Mouse (Mus musculus): Measurements from ENCODE around the gene Aspdh.
A peak's percentile ranks its signal among the peaks of the same experiment; 100 is the strongest.

Aspdh gene

DNA sequence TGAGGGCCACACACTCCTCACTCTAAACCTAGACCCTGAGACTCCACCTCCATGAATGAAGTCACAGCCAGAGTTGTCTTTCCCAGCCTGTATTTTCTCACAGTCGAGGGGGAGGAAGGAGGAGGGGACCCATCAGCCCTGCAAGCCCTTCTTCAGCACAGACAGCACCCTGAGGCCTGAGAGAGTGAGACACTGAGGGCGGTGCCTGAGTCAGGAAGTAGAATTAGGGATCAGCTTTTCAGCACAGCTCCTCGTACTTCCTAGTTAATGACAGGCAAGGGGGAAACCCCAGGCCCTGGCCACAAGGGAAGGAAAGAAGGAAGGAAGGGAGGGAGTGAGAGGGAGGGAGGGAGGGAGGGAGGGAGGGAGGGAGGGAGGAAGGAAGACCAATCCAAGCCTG is 11.9 kb upstream of the Aspdh start:
- DNase-seq: no peak

DNA sequence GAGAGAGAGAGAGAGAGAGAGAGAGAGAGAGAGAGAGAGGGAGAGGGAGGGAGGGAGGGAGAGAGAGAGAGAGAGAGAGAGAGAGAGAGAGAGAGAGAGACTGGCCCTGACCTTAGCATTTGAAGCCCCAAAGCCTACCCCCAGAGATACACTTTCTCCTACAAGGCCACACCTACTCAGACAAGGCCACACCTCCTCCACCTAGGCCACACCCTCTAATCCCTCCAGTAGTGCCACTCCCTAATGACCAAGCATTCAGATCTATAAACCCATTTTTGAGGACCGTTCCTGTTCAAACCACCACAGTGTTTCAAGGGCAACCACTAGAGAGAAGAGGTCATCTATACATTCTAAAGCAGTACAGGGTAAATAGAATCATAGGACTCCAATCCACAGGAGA is 8.9 kb upstream of the Aspdh start:
- no peak for DNase-seq

DNA sequence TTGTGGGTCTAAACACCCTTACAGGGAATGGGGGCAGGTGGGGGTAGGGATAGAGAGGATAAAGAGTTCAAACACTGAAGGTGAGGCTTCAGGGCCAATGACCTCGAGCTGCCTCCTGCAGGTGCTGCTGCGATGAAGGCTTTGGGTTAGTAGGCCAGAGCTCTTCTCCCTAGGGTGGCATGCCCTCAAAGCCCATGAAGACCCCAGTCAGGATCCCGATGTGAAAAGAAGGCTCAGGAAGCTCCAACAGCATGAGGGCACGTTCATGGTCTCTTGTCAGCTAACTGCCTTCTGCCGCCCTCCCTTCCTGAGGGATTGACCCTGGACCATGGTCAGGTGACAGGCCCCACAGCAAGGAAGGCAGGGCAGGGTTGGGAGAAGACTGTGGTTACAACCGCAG is 5.1 kb upstream of the Aspdh start:
- DNase-seq: no peak

DNA sequence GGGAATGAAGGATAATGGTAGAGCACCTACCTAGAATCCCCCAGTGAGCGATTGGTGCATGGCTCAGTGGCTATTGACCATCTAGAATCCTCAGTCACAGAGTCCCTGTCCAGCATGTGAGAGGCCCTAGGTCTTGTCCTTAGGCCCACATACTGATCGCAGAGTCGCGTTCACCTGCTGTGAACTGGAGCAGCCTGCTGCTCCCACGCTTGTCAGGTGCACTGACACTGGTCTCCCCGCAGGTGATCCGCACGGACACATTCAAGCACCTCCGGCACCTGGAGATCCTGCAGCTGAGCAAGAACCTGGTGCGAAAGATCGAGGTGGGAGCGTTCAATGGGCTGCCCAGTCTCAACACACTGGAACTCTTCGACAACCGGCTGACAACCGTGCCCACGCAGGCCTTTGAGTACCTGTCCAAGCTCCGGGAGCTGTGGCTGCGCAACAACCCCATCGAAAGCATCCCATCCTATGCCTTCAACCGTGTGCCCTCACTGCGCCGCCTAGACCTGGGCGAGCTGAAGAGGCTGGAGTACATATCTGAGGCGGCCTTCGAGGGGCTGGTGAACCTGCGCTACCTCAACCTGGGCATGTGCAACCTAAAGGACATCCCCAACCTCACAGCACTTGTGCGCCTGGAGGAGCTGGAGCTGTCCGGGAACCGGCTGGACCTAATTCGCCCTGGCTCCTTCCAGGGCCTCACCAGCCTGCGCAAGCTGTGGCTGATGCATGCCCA is 4.3 kb upstream of the Aspdh start:
- no peak for DNase-seq

DNA sequence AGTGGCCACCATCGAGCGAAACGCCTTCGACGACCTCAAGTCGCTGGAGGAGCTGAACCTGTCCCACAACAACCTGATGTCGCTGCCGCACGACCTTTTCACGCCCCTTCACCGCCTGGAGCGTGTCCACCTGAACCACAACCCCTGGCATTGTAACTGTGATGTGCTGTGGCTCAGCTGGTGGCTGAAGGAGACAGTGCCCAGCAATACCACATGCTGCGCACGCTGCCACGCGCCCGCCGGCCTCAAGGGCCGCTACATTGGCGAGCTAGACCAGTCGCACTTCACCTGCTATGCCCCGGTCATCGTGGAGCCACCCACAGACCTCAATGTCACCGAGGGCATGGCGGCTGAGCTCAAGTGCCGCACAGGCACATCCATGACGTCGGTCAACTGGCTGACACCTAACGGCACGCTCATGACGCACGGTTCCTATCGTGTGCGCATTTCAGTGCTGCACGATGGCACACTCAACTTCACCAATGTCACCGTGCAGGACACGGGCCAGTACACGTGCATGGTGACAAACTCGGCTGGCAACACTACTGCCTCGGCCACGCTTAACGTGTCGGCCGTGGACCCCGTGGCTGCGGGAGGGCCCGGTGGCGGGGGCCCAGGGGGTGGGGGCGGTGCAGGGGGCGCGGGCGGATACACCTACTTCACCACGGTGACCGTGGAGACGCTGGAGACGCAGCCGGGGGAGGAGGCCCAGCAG is 3.5 kb upstream of the Aspdh start:
- DNase-seq: no peak

DNA sequence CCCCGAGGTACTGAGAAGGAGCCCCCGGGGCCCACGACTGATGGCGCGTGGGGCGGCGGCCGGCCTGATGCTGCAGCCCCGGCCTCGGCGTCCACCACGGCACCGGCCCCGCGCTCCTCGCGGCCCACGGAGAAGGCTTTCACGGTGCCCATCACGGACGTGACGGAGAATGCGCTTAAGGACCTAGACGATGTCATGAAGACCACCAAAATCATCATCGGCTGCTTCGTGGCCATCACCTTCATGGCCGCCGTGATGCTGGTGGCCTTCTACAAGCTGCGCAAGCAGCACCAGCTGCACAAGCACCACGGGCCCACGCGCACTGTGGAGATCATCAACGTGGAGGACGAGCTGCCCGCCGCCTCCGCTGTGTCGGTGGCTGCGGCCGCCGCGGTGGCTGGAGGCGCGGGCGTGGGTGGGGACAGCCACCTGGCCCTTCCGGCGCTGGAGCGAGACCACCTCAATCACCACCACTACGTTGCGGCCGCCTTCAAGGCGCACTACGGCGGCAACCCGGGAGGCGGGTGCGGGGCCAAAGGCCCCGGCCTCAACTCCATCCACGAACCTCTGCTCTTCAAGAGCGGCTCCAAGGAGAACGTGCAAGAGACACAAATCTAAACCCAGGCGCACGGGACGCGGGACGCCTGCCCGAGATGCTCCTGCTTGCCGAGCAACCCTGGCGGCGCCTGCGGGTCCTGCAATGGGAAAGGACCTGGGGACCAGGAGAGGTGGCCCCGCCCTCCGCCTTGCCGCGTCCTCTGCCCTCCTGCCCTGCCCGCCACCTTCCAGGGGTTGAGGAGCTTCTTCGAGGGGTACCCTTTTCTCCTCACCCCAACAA is 2.8 kb upstream of the Aspdh start:
- DNase-seq: peak; percentile 61

DNA sequence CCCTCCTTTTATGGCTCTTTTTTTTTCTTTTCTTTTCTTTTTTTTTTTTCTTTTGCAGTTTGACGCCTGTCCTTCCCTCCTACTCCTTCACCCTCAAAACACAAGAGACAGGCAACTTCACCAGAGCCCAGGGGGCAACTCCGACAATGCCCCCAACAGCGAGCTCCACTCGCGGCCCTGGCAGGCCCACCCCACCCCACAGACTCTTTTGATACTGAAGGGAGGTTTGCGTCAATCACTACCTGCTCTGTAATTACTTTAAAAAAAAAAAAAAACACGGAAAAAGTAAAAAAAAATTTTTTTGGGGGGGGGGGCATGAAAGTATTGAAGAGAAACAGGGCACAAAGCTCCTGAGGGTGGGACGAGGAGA is 2.1 kb upstream of the Aspdh start:
- DNase-seq: no peak

DNA sequence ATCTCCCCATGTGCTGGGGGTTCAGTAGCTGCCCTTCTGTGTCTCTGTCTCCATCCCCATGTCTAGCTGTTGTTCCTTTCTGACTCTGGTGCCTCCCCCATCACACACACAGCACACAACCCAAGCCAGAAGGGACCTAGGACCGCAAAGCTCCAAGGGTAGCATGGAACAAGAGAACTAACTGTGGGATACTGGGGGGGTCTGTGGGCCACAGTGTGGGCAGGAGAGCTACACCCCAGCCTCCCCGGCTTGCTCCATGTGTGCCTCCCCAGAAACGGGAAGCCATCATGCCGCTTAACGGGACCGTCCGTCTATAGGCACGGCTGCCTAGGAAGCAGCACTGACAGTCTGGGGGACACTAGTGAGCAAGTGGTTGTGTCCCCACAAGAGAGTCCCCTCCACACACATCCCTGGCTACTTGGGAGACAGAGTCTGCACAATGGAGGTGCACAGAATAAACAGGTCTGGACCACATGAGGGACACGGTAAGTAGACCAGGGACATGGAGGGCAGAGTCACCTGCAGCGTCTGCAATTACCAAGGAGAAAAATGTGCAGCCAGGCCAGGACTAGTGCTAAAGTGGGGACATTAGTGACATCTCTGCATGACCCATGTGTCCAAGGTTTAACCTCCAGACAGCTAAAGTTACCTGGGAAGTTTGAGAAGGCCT is 1.5 kb upstream of the Aspdh start:
- DNase-seq: no peak

DNA sequence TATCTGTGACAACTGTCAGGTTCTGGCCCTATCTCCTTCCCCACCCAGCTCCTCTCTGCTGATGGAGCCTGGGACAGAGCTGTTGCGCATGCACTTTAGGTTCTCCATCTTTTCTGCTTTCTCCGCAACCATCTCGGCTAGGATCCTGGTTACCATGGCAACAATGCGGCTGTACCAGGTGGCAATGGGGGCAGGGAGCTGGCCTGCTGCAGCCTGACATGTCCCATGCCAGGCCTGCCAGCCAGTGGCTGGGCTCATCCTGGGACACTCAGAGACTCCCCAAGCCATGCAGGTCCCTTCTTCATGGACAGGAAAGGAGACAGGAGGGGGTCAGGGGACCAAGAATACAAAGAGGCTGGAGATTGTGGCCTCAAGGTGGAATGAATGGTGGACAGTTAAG is 680 bp upstream of the Aspdh start:
- DNase-seq: peak; percentile 78

DNA sequence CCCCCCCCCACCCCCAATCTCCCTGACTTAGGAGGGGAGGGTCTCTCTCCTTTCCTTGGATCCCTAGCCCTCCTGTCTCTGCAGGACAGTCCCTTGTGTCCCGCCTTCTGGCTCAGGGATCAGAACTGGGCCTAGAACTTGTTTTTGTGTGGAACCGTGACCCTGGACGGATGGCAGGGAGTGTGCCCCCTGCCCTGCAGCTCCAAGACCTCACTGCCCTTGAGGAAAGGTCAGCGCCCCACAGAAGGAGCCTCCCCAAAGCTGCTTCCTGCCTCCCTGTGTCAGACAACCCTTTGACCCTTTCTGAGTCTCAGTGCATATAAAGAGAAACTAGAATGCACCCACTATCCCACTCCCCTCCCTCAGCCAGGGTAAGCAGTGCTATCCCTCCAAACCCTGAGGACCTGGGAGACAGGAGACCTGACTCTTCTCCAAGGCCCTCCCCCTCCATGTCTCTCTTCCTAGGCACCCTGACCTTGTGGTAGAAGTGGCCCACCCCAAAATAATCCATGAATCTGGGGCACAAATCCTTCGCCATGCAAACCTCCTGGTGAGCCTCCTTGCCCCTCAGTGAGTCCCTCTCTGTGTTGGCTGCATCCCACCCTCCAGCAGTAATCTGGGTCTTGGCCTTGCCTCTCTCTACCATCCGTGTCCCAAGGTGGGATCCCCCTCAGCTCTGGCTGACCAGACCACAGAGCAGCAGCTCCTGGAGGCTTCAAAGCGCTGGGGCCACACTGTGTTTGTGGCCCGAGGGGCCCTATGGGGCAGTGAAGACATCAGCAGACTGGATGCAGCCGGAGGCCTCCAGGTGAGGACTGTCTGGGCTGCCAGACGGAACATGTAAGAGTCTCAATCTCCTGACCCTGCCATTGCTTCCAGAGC is 1.1 kb downstream of the Aspdh start:
- DNase-seq: peak; percentile 34

DNA sequence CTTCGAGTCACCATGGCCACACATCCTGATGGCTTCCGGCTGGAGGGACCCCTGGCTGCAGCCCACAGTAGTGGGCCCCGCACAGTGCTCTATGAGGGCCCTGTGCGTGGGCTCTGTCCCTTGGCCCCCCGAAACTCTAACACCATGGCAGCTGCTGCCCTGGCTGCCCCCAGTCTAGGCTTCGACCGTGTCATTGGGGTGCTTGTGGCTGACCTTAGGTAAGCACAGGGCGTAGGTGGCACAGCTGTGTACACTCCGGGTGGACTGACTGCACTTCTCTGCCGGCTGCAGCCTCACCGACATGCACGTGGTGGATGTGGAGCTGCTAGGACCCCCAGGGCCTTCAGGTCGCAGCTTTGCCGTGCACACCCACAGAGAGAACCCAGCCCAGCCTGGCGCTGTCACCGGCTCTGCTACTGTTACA is 1.7 kb downstream of the Aspdh start:
- DNase-seq: no peak

DNA sequence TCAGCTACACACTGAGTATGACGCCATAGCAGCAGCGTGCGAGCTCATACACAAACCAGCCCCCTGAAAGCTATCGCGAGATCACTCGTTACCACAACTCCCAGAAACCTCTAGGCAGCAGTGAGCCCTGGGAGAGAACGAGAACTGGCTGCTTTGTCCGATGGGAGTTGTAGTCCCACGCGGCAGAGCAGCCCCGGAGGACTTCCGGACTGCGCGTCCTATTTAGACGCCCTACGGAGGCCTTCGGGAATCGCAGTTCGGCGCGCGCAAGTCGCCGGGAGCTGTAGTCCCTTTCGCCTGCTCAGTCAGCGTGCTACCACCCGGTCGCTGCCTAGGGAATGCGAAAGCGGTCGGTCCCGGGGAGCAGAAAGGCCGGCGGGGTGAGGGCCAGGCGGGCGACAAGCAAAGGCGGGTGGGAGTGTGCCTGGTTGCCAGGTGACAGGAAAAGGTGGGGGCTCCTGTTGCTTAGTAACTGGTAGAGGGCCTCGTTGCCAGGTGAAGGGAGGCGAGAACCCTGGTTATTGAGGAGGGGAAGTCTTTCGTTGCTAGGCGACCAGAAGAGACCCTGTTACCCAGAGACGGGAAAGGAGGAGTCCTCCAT is 2.7 kb downstream of the Aspdh start, which contains the start of gene Josd2:
Gene Josd2, plus strand, starts transcription at position 170 of the 601 bp plus-strand sequence.
- DNase-seq: peak; percentile 89

DNA sequence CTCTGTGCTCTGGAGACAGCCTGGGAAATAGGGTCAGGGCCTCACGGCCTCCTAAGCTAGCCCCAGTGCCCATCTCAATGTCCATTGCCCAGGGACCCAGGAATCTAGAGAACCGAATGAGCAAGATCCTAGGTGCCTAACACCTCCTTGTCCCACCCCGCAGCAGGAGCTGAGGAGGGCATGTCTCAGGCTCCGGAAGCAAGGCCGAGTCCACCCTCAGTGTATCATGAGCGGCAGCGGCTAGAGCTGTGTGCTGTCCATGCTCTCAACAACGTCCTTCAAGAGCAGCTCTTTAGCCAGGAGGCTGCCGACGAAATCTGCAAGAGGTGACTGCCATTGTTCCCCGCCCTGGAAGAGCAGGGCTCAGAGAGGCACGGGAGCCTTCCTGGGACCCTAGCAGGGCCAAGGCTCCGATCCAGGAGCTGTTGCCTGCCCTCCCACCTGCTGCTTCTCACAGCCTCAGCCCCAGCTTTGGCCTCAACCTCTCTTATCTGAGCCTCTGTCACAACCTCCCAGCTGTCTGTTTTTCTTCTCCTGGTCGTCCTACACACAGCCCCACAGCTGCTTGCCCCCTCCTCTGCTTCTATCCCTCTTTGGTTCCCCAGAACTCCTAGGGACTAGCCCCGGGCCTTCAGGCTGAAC is 3.6 kb downstream of the Aspdh start:
- DNase-seq: peak; percentile 26

DNA sequence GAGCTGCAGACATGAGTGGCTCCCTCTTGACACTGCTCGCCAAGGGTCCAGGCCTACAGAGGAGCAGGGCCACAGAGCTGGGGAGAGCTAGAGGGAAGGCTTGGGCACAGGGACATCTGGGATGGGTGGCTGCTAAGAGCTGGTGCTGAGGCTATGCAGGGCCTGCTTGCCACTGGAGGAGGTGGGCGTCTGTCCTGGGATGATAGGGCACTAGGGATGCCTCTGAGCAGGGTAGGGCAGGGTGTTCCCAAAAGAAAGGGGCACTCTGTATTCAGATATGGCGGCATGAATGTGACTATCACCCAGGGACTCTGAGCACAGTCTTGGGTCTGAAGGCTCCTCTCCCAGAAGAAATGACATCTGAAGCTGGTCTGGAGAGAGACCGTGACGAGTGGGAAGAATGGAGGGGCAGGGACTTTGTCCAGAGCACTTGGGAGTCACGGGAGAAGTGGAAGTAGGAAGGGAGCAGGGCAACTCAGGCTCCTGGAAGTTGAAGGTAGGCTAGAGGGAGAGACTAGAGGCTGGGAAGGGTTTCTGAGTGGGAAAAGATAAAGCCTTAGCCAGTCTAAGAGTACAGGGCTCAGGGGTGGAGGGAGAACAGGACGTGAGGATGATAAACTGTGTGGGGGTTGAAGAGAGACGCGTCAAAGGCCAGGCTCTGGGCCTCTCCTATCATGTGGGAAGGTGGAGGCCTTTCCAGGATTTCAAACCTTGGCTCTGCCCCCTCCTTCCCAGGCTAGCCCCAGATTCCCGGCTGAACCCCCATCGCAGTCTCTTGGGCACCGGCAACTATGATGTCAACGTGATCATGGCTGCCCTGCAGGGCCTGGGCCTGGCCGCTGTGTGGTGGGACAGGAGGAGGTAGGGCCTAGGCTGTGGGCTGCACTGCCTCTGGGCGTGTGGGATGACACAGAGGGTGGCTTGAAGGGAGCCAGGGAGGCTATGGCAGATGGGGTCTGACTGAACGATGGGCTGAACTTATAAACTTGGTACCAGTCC is 4.8 kb downstream of the Aspdh start:
- DNase-seq: no peak

DNA sequence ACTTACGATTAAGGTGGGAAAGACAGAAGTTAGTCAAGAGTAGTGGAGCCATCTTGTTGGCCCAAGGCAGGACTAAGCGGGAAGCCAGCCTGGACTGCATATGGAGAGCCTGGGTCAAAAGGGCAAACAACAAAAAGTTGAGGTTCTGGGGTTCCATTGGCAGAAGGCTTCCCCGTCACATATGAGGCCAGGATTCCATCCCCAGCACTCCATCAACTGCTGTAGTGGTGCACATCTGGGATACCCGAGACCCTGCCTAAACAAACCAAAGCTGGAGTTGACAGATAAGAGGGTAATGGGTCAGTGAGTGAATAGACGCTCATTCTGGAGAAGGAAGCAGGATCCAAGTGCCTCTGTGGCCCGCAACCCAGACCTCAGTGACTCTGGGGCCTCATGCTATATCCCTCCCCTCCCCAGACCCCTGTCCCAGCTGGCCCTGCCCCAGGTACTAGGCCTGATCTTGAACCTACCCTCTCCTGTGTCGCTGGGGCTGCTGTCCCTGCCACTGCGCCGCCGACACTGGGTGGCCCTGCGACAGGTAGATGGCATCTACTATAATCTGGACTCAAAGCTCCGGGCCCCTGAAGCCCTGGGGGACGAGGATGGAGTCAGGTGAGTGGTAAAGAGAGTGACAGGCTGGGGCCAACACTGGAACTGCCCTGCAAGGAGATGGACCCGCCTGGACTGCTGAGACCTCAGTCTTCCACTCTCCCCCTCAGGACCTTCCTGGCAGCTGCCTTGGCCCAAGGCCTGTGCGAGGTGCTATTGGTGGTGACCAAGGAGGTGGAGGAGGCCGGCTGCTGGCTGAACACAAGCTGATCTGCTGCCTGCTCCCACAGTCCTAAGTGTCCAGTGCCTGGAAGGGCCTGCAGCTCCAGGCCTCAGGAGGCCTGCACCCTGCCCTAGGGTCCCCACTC is 5.8 kb downstream of the Aspdh start:
- no peak for DNase-seq

DNA sequence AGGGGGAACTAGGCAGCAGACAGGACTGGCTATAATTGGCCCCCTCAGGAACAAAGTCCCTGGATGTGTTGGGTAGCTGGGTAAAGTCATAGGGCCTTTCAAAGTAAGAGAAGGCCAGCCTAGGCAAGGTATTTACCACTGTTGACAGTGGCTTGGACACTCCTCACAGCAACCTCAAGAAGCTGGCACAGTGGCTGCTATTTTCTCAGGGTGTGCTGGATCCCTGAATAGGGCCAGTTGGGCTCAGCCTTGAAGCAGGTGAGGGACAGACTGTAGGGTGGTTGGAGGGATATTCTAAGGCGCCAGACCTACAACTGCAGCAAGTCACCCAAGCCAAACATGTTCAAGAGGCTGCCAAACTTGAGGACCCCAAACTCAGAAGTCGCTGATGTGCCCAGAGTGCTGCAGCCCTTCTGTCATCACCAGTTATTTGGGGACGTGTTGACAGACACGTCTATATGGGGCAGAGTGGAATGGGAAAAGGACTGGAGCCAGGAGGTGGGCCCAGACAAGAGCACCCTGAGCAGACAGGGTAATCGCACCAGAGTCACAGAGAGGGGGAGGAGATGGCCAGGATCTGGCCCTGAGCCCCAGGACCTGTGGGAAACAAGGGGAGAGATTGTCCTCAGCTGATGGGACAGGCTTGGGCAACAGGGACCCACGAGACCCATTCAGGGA is 6.8 kb downstream of the Aspdh start:
- no peak for DNase-seq

DNA sequence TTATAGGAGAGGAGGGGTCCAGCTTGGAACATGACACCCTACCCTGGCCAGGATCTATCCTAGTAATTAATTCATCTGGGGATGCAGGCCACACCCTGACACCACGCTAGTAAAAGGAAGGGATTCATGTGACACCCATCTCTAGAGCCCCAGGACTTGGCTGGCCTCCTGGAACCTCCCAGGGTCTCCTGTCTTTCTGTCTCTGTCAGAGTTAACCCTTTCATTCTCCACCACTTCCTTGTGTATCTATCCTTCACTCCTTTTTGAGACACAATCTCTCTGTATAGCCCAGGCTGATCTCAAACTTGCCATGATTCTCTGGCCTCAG is 7.3 kb downstream of the Aspdh start:
- DNase-seq: no peak

DNA sequence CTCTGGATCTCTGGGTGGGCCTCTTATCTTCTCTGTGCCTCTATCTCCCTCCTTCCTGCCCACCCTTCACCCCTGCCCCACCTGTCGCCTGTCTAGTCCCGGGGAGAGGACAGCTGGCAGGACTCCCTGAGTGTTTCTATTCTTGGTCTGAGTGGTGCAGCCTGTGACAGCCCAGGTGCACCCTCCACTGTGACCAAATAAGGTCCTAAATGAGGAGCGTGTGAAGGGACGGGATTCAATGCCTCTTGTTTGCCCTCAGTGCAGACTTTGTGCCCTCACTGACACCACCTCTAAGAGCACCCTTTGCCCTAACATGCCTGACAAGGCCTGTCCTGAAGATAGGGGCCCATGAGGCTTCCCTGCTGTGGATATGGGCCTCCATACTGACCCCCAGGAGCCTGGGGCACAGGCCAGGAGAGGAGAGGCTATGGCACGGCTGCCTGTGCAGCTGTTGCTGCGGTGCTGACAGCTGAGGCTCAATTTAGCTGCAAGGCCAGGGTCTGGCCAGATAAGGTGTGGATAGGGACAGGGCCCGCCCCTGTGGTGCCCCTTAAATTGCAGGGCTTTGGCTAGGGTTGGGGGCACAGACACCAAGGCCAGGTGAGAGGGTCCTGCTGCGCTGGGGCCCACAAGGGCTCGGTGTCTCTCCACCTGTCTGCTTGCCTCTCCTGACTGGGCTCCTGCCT is 7.9 kb downstream of the Aspdh start:
- no peak for DNase-seq
